In the genomic region with DNA sequence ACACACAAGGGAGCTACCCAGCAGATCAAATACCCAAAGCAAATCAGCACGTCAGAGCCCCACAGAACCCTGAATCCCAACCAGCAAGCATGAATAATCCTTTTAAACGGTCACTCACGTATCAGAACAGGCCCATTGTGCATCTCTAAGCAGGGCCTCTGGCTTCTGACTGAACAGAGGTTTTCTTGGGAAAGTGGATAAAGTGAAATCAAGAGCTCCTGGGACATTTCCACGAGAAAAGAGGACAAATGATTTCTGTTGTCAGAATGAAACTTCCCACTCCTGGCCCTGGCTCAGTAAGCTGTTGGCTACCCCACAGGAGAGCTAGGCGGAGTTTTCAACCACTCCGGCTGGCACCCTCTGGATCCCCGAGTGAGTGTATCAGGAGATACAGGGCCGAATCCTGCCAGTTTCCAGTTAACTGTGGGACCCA, we compare ENCODE assay signal across 16 mouse cellular contexts. TPM values are rescaled to one million over a fixed set of nuclear protein-coding genes. Genes with fewer than 3 reads are reported as not detected.
DNase-seq lines count a peak whose midpoint lies in the region; ATAC-seq lines count a peak whose summit lies in the region.
"Had no signal": no experiment of that assay in that cellular context is flagged by ENCODE, and none has a peak within 500 bp of the region (broad histone marks: within the 10 kb centered on the region; RNA-seq: fewer than 3 reads in every experiment).

No protein-coding gene starts in this region.

- H3K27ac ChIP-seq in forebrain, embryonic 16.5 days (ENCODE audit: low read length), result no peak overlapping the region
- H3K27ac ChIP-seq in forebrain, embryonic 11.5 days (ENCODE audit: low read depth, low read length), result no peak overlapping the region
- peak overlapping the region; percentile 68; the same call in 1 of the 2 replicates for H3K27ac ChIP-seq in hindbrain, embryonic 10.5 days
- no peak overlapping the region for H3K27ac ChIP-seq in midbrain, embryonic 11.5 days (ENCODE audit: low read depth, low read length)
- H3K27ac ChIP-seq in neural tube, embryonic 14.5 days (ENCODE audit: low read depth, low read length), result no peak overlapping the region
- H3K27ac ChIP-seq: embryonic facial prominence, embryonic 13.5 days; intestine, embryonic 15.5 days; kidney, postnatal 0 days; limb, embryonic 10.5 days; liver, embryonic 14.5 days; stomach, embryonic 15.5 days had no signal

- peak; percentile 50; the same call in 1 of the 2 replicates for ATAC-seq in forebrain, embryonic 16.5 days
- ATAC-seq in forebrain, embryonic 11.5 days (replicated peaks; ENCODE audit: low FRiP score), result no peak; the same call in 1 of the 2 replicates
- ATAC-seq in midbrain, embryonic 11.5 days (ENCODE audit: low FRiP score), result peak; percentile 86
- ATAC-seq in neural tube, embryonic 14.5 days (ENCODE audit: low read depth), result peak; percentile 58; the same call in 1 of the 2 replicates
- ATAC-seq: intestine, embryonic 15.5 days had no signal

- H3K9ac ChIP-seq in forebrain, embryonic 16.5 days (replicated peaks; ENCODE audit: low read depth, low read length), result no peak overlapping the region
- no peak overlapping the region for H3K9ac ChIP-seq in forebrain, embryonic 11.5 days (ENCODE audit: low read length)
- no peak overlapping the region for H3K9ac ChIP-seq in midbrain, embryonic 11.5 days (ENCODE audit: low read length)
- no peak overlapping the region for H3K9ac ChIP-seq in neural tube, embryonic 14.5 days (replicated peaks; ENCODE audit: low read depth, low read length)
- H3K9ac ChIP-seq: embryonic facial prominence, embryonic 13.5 days; intestine, embryonic 15.5 days; liver, embryonic 14.5 days; stomach, embryonic 15.5 days had no signal

- WGBS in forebrain, embryonic 16.5 days, result 12% methylated on average over 8 of the region's 8 CpGs
- 19% methylated on average over 8 of the region's 8 CpGs for WGBS in forebrain, embryonic 11.5 days
- WGBS in hindbrain, embryonic 10.5 days, result 30% methylated on average over 8 of the region's 8 CpGs
- WGBS in midbrain, embryonic 11.5 days, result 16% methylated on average over 8 of the region's 8 CpGs
- WGBS in neural tube, embryonic 14.5 days, result 26% methylated on average over 8 of the region's 8 CpGs

- no peaks in the 10 kb centered on the region for H3K9me3 ChIP-seq in forebrain, embryonic 16.5 days (ENCODE audit: control insufficient read depth, low read length)
- no peaks in the 10 kb centered on the region for H3K9me3 ChIP-seq in forebrain, embryonic 11.5 days (ENCODE audit: control insufficient read depth, low read length)
- H3K9me3 ChIP-seq in hindbrain, embryonic 10.5 days, result no peaks in the 10 kb centered on the region
- no peaks in the 10 kb centered on the region for H3K9me3 ChIP-seq in midbrain, embryonic 11.5 days (ENCODE audit: control insufficient read depth, low read length)
- no peaks in the 10 kb centered on the region for H3K9me3 ChIP-seq in neural tube, embryonic 14.5 days (ENCODE audit: control insufficient read depth, low read length)
- H3K9me3 ChIP-seq: embryonic facial prominence, embryonic 13.5 days; intestine, embryonic 15.5 days; limb, embryonic 10.5 days; stomach, embryonic 15.5 days had no signal

- H3K4me2 ChIP-seq in forebrain, embryonic 16.5 days (ENCODE audit: low read length), result no peak overlapping the region
- H3K4me2 ChIP-seq in forebrain, embryonic 11.5 days (ENCODE audit: low read depth, low read length, severe bottlenecking), result no peak overlapping the region
- no peak overlapping the region for H3K4me2 ChIP-seq in midbrain, embryonic 11.5 days
- no peak overlapping the region for H3K4me2 ChIP-seq in neural tube, embryonic 14.5 days (ENCODE audit: low read depth, low read length)
- H3K4me2 ChIP-seq: embryonic facial prominence, embryonic 13.5 days; intestine, embryonic 15.5 days; stomach, embryonic 15.5 days had no signal

- DNase-seq in forebrain, embryonic 11.5 days (ENCODE audit: low spot score), result no peak
- peak; percentile 53 for DNase-seq in hindbrain, embryonic 10.5 days (ENCODE audit: low spot score)
- peak; percentile 92 for DNase-seq in midbrain, embryonic 11.5 days (ENCODE audit: low spot score, missing footprints)
- no peak for DNase-seq in thymus, postnatal 25 days
- DNase-seq in natural killer cell, adult 2 months (ENCODE audit: low spot score in 2 of 2), result no peak
- no peak for DNase-seq in layer of hippocampus, adult 9-10 months (ENCODE audit: low spot score)
- DNase-seq: cerebellum, adult 8-10 months; lung, postnatal 10 days had no signal

- no peak overlapping the region for H3K4me3 ChIP-seq in forebrain, embryonic 16.5 days (replicated peaks; ENCODE audit: low read length)
- H3K4me3 ChIP-seq in forebrain, embryonic 11.5 days (ENCODE audit: low read depth, low read length), result no peak overlapping the region
- H3K4me3 ChIP-seq in hindbrain, embryonic 10.5 days, result no peak overlapping the region
- no peak overlapping the region for H3K4me3 ChIP-seq in midbrain, embryonic 11.5 days (ENCODE audit: low read depth, low read length)
- no peak overlapping the region for H3K4me3 ChIP-seq in neural tube, embryonic 14.5 days (ENCODE audit: low read depth, low read length)
- H3K4me3 ChIP-seq: embryonic facial prominence, embryonic 13.5 days; intestine, embryonic 15.5 days; limb, embryonic 10.5 days; stomach, embryonic 15.5 days had no signal

- no peaks in the 10 kb centered on the region for H3K36me3 ChIP-seq in forebrain, embryonic 16.5 days (ENCODE audit: control insufficient read depth, insufficient read depth)
- H3K36me3 ChIP-seq in forebrain, embryonic 11.5 days (ENCODE audit: control insufficient read depth, insufficient read depth, low read length), result no peaks in the 10 kb centered on the region
- no peaks in the 10 kb centered on the region for H3K36me3 ChIP-seq in hindbrain, embryonic 10.5 days
- H3K36me3 ChIP-seq in midbrain, embryonic 11.5 days (ENCODE audit: control insufficient read depth, insufficient read depth, low read length), result no peaks in the 10 kb centered on the region
- H3K36me3 ChIP-seq in neural tube, embryonic 14.5 days (ENCODE audit: control insufficient read depth, insufficient read depth, low read length), result no peaks in the 10 kb centered on the region
- H3K36me3 ChIP-seq: intestine, embryonic 15.5 days; limb, embryonic 10.5 days; stomach, embryonic 15.5 days had no signal

- peaks cover 3% of the 10 kb centered on the region for H3K4me1 ChIP-seq in forebrain, embryonic 16.5 days (replicated peaks; ENCODE audit: control insufficient read depth, insufficient read depth, low read length)
- H3K4me1 ChIP-seq in forebrain, embryonic 11.5 days (replicated peaks; ENCODE audit: control insufficient read depth, insufficient read depth, low read length), result peaks cover 2% of the 10 kb centered on the region; the same call in 1 of the 2 replicates
- H3K4me1 ChIP-seq in hindbrain, embryonic 10.5 days (replicated peaks), result peaks cover 31% of the 10 kb centered on the region
- peaks cover 9% of the 10 kb centered on the region; the same call in 1 of the 2 replicates for H3K4me1 ChIP-seq in midbrain, embryonic 11.5 days (ENCODE audit: control insufficient read depth, insufficient read depth, low read length)
- no peaks in the 10 kb centered on the region for H3K4me1 ChIP-seq in neural tube, embryonic 14.5 days (ENCODE audit: control insufficient read depth, insufficient read depth, low read length)
- H3K4me1 ChIP-seq: intestine, embryonic 15.5 days; stomach, embryonic 15.5 days had no signal

- H3K27me3 ChIP-seq in forebrain, embryonic 16.5 days (replicated peaks; ENCODE audit: control insufficient read depth, insufficient read depth, low read length), result no peaks in the 10 kb centered on the region
- no peaks in the 10 kb centered on the region for H3K27me3 ChIP-seq in forebrain, embryonic 11.5 days (ENCODE audit: control insufficient read depth, insufficient read depth, low read length)
- peaks cover 69% of the 10 kb centered on the region for H3K27me3 ChIP-seq in hindbrain, embryonic 10.5 days (ENCODE audit: insufficient read depth, poor library complexity, severe bottlenecking)
- peaks cover 40% of the 10 kb centered on the region for H3K27me3 ChIP-seq in midbrain, embryonic 11.5 days (ENCODE audit: control insufficient read depth, insufficient read depth, low read length)
- no peaks in the 10 kb centered on the region for H3K27me3 ChIP-seq in neural tube, embryonic 14.5 days (ENCODE audit: control insufficient read depth, insufficient read depth, low read length)
- H3K27me3 ChIP-seq: intestine, embryonic 15.5 days; stomach, embryonic 15.5 days had no signal

RNA-seq across cellular contexts. Expression of gene Pgm5, which starts 48.8 kb away (rescaled TPM):
- polyA plus RNA-seq in forebrain, embryonic 16.5 days (2015; fragmentation: Nextera tagmentation; extraction: Ambion mirVana), result 0.08 and 0.15 TPM in 2 replicates
- polyA plus RNA-seq in forebrain, embryonic 11.5 days (2014; fragmentation: Nextera tagmentation; extraction: Ambion mirVana), result 0.11 and 0.35 TPM in 2 replicates
- 0.13 and 0.17 TPM in 2 replicates for polyA plus RNA-seq in hindbrain, embryonic 10.5 days (2016; fragmentation: Nextera tagmentation; extraction: Ambion mirVana)
- 0.19 and 0.46 TPM in 2 replicates for polyA plus RNA-seq in midbrain, embryonic 11.5 days (2014; fragmentation: Nextera tagmentation; extraction: Ambion mirVana)
- polyA plus RNA-seq in neural tube, embryonic 14.5 days (2014; fragmentation: Nextera tagmentation; extraction: Ambion mirVana), result 2.0 and 3.4 TPM in 2 replicates

Comparison
In these comparisons a context has a peak if more than half of its experiments do, and no peak if none do; other contexts are left out.
1. DNase-seq: peak in hindbrain, embryonic 10.5 days (single experiment) and midbrain, embryonic 11.5 days (single experiment); none in forebrain, embryonic 11.5 days (single experiment), thymus, postnatal 25 days (single experiment), natural killer cell, adult 2 months (0 of 2) and layer of hippocampus, adult 9-10 months (single experiment).